Mouse (Mus musculus): Measurements from ENCODE around the gene Commd9.

DNA sequence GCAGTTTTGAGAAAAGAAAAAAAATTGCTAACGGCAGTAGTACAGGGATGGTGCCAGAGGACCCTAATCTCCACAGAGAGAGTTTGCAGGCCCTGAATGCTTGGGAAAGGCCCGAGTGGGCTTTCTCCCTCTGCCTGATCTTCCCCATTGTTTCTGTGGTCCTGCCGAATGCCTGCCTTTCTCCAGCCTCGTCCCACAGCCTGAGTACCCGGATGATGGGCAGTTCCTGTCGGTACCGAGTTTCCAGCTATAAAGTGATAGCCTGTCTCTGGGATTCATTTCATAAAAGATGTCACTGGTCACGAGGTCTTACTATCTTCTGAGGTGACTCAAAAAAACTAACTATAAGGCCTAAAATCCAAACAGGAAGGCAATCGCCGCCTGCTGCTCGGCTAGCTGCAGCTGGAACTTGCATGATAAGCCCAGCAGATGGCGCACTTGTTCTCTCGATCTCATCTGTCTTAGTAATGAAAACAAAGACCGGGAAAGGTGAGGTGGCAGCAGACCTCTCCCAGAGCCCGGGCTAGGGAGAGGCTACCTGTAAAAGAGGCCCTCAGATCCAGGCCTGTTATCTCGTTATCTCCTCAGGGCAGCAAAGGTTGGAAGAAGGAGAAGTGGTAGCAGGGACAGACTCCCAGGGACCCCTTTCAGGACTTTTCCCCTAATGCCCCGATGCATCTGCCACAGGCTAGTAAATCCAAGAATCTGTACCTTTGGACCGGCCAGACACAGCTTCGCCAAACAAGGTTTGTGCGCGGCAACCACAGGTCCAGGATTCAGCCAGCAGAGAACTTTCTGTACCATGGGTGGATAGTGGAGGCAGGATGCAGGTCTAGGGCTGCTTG lies 19.7 kb downstream of the Commd9 start:
- TF ChIP-seq CTCF (IDR thresholded peaks at IDR 0.05; ENCODE audit: low read depth, low read length) = peak; percentile 89
- no peak for TF ChIP-seq POLR2A (IDR thresholded peaks at IDR 0.05; ENCODE audit: borderline replicate concordance, low read depth, low read length)

Data from bone marrow macrophage, adult 2 months (primary cell).